Mouse (Mus musculus): Measurements from ENCODE around the gene Msh4.

- TF ChIP-seq POLR2A (IDR thresholded peaks at IDR 0.05; ENCODE audit: insufficient read depth, low read length) (no peak), EP300 (IDR thresholded peaks at IDR 0.05; ENCODE audit: insufficient read depth, low read depth, low read length) (no peak), CTCF (IDR thresholded peaks at IDR 0.05; ENCODE audit: low read depth, low read length) (no peak)
Measured at GRCm38 (mm10) chr3:153897216-153897615, 8.7 kb downstream of the Msh4 start.

All from ES-Bruce4 (cell line).